Mouse (Mus musculus): Measurements from ENCODE around the gene Tas2r137. TPM values are rescaled to one million over a fixed set of nuclear protein-coding genes. Genes with fewer than 3 reads are reported as not detected.
A peak's percentile ranks its signal among the peaks of the same experiment; 100 is the strongest.

Gene Tas2r137
- total and polyA plus RNA-seq, 2 experiments, result 0.09 TPM; not detected in 1

DNA sequence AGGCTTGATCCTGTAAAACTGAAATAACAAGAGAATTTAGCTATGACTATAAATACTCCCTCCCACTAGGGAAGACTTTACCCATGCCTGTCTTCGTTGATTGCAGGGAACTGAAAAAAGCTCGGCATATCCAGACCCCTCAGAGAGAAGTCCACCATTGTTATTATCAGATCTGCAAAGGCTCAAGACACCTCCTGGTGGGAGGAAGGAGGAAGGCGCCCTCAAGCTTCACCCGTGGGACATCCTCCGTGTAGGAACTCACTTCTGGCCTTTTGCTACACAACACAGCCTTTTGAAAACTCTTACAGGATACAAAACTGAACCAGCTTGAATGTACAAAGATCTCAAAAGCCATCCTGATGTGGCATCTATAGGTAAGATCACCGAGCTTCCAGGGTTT lies 25.3 kb upstream of the Tas2r137 start:
- H3K4me3 ChIP-seq (ENCODE audit: insufficient read depth, low read depth, low read length), result no peak overlapping the region
- DNase-seq (ENCODE audit: extremely low read depth, low read depth, low spot score), result no peak
- TF ChIP-seq POLR2A (IDR thresholded peaks at IDR 0.05; ENCODE audit: extremely low read depth, insufficient read depth, low read length), result no peak
- TF ChIP-seq CTCF (IDR thresholded peaks at IDR 0.05; ENCODE audit: low read depth, low read length), result peak; percentile 35; the same call in 1 of the 2 replicates
- H3K9ac ChIP-seq (ENCODE audit: low read depth, low read length), result no peak overlapping the region
- H3K27me3 ChIP-seq (ENCODE audit: control insufficient read depth, insufficient read depth, low read length), result no peaks in the 10 kb centered on the region
- H3K27ac ChIP-seq (replicated peaks; ENCODE audit: insufficient read depth, low read depth, low read length), result no peak overlapping the region
- H3K79me2 ChIP-seq (ENCODE audit: control insufficient read depth, insufficient read depth, low read length), result no peaks in the 10 kb centered on the region
- 60% methylated on average over 6 of the region's 6 CpGs for WGBS
- no peaks in the 10 kb centered on the region for H3K36me3 ChIP-seq (ENCODE audit: control insufficient read depth, insufficient read depth, low read length)
- H3K4me1 ChIP-seq (ENCODE audit: control insufficient read depth, insufficient read depth, low read length), result no peaks in the 10 kb centered on the region

DNA sequence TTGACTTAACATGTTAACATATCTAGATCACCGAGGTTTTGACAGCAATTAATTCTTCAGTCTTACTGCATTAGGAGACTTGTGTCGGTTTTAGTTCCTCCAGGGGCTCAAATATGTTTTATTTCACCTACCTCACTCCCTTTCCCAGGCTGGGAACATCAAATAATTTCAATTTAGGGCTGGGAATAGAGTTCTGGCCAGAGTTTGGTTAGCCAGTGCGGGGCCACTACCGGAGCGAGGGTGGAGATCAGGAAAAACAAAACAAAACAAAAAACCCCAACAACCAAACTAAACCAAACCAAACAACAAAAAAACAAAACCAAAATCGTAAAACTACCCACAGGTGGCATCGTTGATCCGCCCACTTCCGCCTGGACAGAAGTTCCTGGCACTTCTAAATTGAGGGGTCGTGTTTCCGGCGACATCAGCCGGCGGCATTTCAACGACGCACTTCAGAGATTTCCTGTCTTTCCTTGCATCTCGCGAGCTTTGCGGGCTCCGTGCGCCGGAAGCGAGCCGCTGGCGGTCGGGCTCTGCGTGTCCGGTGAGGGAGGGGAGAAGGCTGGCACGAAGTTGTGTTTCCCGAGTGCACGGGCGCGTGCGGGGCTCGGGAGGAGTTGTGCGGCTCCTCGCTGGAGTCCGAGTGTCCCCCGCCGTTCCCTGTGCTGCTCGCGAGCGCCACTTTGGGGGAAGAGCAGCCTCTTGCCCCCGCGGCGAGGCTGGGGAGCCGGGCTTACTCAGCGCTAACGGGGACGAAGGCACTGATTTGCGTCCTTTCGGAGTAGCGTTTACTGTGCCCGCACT lies 19.9 kb upstream of the Tas2r137 start, which contains the start of gene Ssbp1:
TSS of gene Ssbp1 (plus strand) at position 437 of the 804 bp plus-strand sequence.
- no peak for TF ChIP-seq CTCF (IDR thresholded peaks at IDR 0.05; ENCODE audit: low read depth, low read length)
- peak; percentile 92 for TF ChIP-seq POLR2A (IDR thresholded peaks at IDR 0.05; ENCODE audit: extremely low read depth, insufficient read depth, low read length)
- 1% methylated on average over 54 of the region's 54 CpGs for WGBS
- H3K4me1 ChIP-seq (ENCODE audit: control insufficient read depth, insufficient read depth, low read length), result peaks cover 3% of the 10 kb centered on the region; the same call in 1 of the 2 replicates
- H3K27me3 ChIP-seq (ENCODE audit: control insufficient read depth, insufficient read depth, low read length), result no peaks in the 10 kb centered on the region
- peak within 1 kb of the TSS; percentile 75 for H3K9ac ChIP-seq (ENCODE audit: low read depth, low read length)
- peak within 1 kb of the TSS; percentile 69 for H3K4me3 ChIP-seq (ENCODE audit: insufficient read depth, low read depth, low read length)
- peaks cover 2% of the 10 kb centered on the region; the same call in 1 of the 2 replicates for H3K79me2 ChIP-seq (ENCODE audit: control insufficient read depth, insufficient read depth, low read length)
- H3K36me3 ChIP-seq (ENCODE audit: control insufficient read depth, insufficient read depth, low read length), result peaks cover 24% of the 10 kb centered on the region
- DNase-seq (ENCODE audit: extremely low read depth, low read depth, low spot score), result peak; percentile 88
- peak within 1 kb of the TSS; percentile 71 for H3K27ac ChIP-seq (replicated peaks; ENCODE audit: insufficient read depth, low read depth, low read length)

- Histone ChIP-seq H3K4me3 (ENCODE audit: insufficient read depth, low read depth, low read length) (peak overlapping the region; percentile 69), H3K36me3 (ENCODE audit: control insufficient read depth, insufficient read depth, low read length) (peaks cover 28% of the 10 kb centered on the region), H3K27me3 (ENCODE audit: control insufficient read depth, insufficient read depth, low read length) (no peaks in the 10 kb centered on the region), H3K79me2 (ENCODE audit: control insufficient read depth, insufficient read depth, low read length) (peaks cover 2% of the 10 kb centered on the region; the same call in 1 of the 2 replicates), H3K27ac (replicated peaks; ENCODE audit: insufficient read depth, low read depth, low read length) (peak overlapping the region; percentile 71), H3K9ac (ENCODE audit: low read depth, low read length) (peak overlapping the region; percentile 75), H3K4me1 (ENCODE audit: control insufficient read depth, insufficient read depth, low read length) (peaks cover 3% of the 10 kb centered on the region; the same call in 1 of the 2 replicates)
- TF ChIP-seq CTCF (IDR thresholded peaks at IDR 0.05; ENCODE audit: low read depth, low read length), result no peak
- no peak for TF ChIP-seq POLR2A (IDR thresholded peaks at IDR 0.05; ENCODE audit: extremely low read depth, insufficient read depth, low read length)
- WGBS, result under 1% methylated on average over 7 of the region's 7 CpGs
- no peak for DNase-seq (ENCODE audit: extremely low read depth, low read depth, low spot score)
Measured at GRCm38 (mm10) chr6:40471720-40472010, 19.4 kb upstream of the Tas2r137 start.

GRCm38 (mm10) chr6:40476132-40476531 lies 14.9 kb upstream of the Tas2r137 start:
- Histone ChIP-seq H3K36me3 (ENCODE audit: control insufficient read depth, insufficient read depth, low read length) (peaks cover 52% of the 10 kb centered on the region), H3K27me3 (ENCODE audit: control insufficient read depth, insufficient read depth, low read length) (no peaks in the 10 kb centered on the region), H3K27ac (replicated peaks; ENCODE audit: insufficient read depth, low read depth, low read length) (no peak overlapping the region), H3K79me2 (ENCODE audit: control insufficient read depth, insufficient read depth, low read length) (peaks cover 2% of the 10 kb centered on the region; the same call in 1 of the 2 replicates), H3K4me3 (ENCODE audit: insufficient read depth, low read depth, low read length) (no peak overlapping the region), H3K9ac (ENCODE audit: low read depth, low read length) (no peak overlapping the region), H3K4me1 (ENCODE audit: control insufficient read depth, insufficient read depth, low read length) (peaks cover 3% of the 10 kb centered on the region; the same call in 1 of the 2 replicates)
- TF ChIP-seq POLR2A (IDR thresholded peaks at IDR 0.05; ENCODE audit: extremely low read depth, insufficient read depth, low read length), result no peak
- TF ChIP-seq CTCF (IDR thresholded peaks at IDR 0.05; ENCODE audit: low read depth, low read length), result no peak
- 89% methylated on average over 4 of the region's 4 CpGs for WGBS
- no peak for DNase-seq (ENCODE audit: extremely low read depth, low read depth, low spot score)

DNA sequence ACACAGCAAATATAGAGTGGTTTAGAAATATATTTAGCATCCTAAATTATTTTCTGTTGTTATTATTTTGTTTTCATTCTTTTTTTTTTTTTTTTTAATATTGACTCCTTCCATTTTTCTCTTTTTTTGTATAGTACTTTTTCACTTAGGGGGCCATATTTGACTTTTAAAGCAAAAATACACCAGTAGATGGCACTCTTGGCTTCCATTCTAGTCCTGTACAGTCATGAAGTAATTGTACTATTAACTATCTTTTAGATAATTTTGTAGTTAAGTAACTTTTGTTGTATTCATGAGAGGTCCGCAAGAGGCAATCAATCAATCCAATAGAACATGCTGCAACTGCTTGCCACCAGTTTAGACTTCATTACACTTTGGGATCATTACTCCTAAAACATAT lies 11.3 kb upstream of the Tas2r137 start:
- Histone ChIP-seq H3K79me2 (ENCODE audit: control insufficient read depth, insufficient read depth, low read length) (no peaks in the 10 kb centered on the region; the same call in 1 of the 2 replicates), H3K4me3 (ENCODE audit: insufficient read depth, low read depth, low read length) (no peak overlapping the region), H3K27ac (replicated peaks; ENCODE audit: insufficient read depth, low read depth, low read length) (no peak overlapping the region), H3K36me3 (ENCODE audit: control insufficient read depth, insufficient read depth, low read length) (peaks cover 65% of the 10 kb centered on the region), H3K9ac (ENCODE audit: low read depth, low read length) (no peak overlapping the region), H3K27me3 (ENCODE audit: control insufficient read depth, insufficient read depth, low read length) (no peaks in the 10 kb centered on the region), H3K4me1 (ENCODE audit: control insufficient read depth, insufficient read depth, low read length) (no peaks in the 10 kb centered on the region)
- TF ChIP-seq POLR2A (IDR thresholded peaks at IDR 0.05; ENCODE audit: extremely low read depth, insufficient read depth, low read length), result no peak
- TF ChIP-seq CTCF (IDR thresholded peaks at IDR 0.05; ENCODE audit: low read depth, low read length), result no peak
- no peak for DNase-seq (ENCODE audit: extremely low read depth, low read depth, low spot score)
- WGBS, result 75% methylated on average over 1 of the region's 1 CpGs

GRCm38 (mm10) chr6:40482318-40482717 lies 8.7 kb upstream of the Tas2r137 start:
- no peak overlapping the region for H3K9ac ChIP-seq (ENCODE audit: low read depth, low read length)
- no peak for DNase-seq (ENCODE audit: extremely low read depth, low read depth, low spot score)
- no peak overlapping the region for H3K4me3 ChIP-seq (ENCODE audit: insufficient read depth, low read depth, low read length)
- H3K36me3 ChIP-seq (ENCODE audit: control insufficient read depth, insufficient read depth, low read length), result peaks cover 43% of the 10 kb centered on the region
- H3K27me3 ChIP-seq (ENCODE audit: control insufficient read depth, insufficient read depth, low read length), result no peaks in the 10 kb centered on the region
- H3K79me2 ChIP-seq (ENCODE audit: control insufficient read depth, insufficient read depth, low read length), result no peaks in the 10 kb centered on the region; the same call in 1 of the 2 replicates
- no peak overlapping the region for H3K27ac ChIP-seq (replicated peaks; ENCODE audit: insufficient read depth, low read depth, low read length)
- no peaks in the 10 kb centered on the region for H3K4me1 ChIP-seq (ENCODE audit: control insufficient read depth, insufficient read depth, low read length)
- WGBS, result 93% methylated on average over 5 of the region's 5 CpGs
- TF ChIP-seq POLR2A (IDR thresholded peaks at IDR 0.05; ENCODE audit: extremely low read depth, insufficient read depth, low read length), result no peak
- TF ChIP-seq CTCF (IDR thresholded peaks at IDR 0.05; ENCODE audit: low read depth, low read length), result no peak
